Mouse (Mus musculus) adrenal gland, adult 8-10 months (tissue): Measurements from ENCODE around the gene Chst11. TPM values are rescaled to one million over a fixed set of nuclear protein-coding genes. Genes with fewer than 3 reads are reported as not detected.

Source experiments
- DNase-seq: peaks from one replicate; pipeline ENCODE4 v3.0.0; 2022
- total RNA-seq, 4 experiments: library from RNA; stranded (reverse); gene quantifications; 2 replicates each; pipeline ENCODE4 v1.2.4; 2022

Chst11 gene
- total RNA-seq, 4 experiments from 2014 or later = 42.6 to 79.6 (median 61.1) TPM

- DNase-seq = no peak
These were observed 233.5 kb downstream of the Chst11 start for GRCm38 (mm10) chr10:83218778-83219177.

GRCm38 (mm10) chr10:83219729-83220128 lies 234.4 kb downstream of the Chst11 start:
- no peak for DNase-seq

- DNase-seq = no peak
These were observed 234.9 kb downstream of the Chst11 start for GRCm38 (mm10) chr10:83220217-83220616.

- no peak for DNase-seq
These were observed 235.5 kb downstream of the Chst11 start for GRCm38 (mm10) chr10:83220847-83221246.

- DNase-seq = no peak
These were observed 239.7 kb downstream of the Chst11 start for GRCm38 (mm10) chr10:83224999-83225398.

GRCm38 (mm10) chr10:83228626-83229025 lies 243.3 kb downstream of the Chst11 start:
- no peak for DNase-seq

- no peak for DNase-seq
These were observed 248.7 kb downstream of the Chst11 start for GRCm38 (mm10) chr10:83233967-83234366.

- no peak for DNase-seq
These were observed 249.1 kb downstream of the Chst11 start for GRCm38 (mm10) chr10:83234391-83234790.

- DNase-seq = no peak
These were observed 256.9 kb downstream of the Chst11 start for GRCm38 (mm10) chr10:83242106-83242686.

GRCm38 (mm10) chr10:83244131-83244530 lies 258.8 kb downstream of the Chst11 start:
- no peak for DNase-seq

Other genes with a start within 250 kb of the Chst11 start
- gene Nfyb, start 221.4 kb upstream of the Chst11 start, total RNA-seq = 10 to 100 TPM; 16.5 to 28.9 (median 24.6) TPM
- 100 to 1,000 TPM in 2 of 4 experiments, 10 to 100 TPM in 2; 75.8 to 107 (median 91.5) TPM for gene Txnrd1, start 151.5 kb upstream of the Chst11 start, total RNA-seq
- gene Eid3, start 118.9 kb upstream of the Chst11 start, total RNA-seq = 1 to 10 TPM; 1.5 to 3.5 (median 3.0) TPM